Mouse (Mus musculus) MEL (cell line): Measurements from ENCODE around the gene Tcte3. TPM values are rescaled to one million over a fixed set of nuclear protein-coding genes. Genes with fewer than 3 reads are reported as not detected.

Experiments
- DNase-seq: peaks from one replicate; pipeline ENCODE4 v3.0.0; 2011; ENCODE audit warnings: low read depth, low spot score
- H3K27ac ChIP-seq: 2 replicates; pipeline ENCODE4 v1.5.1; 2012; ENCODE audit warnings: low read depth, mild to moderate bottlenecking, control low read depth, low read length, moderate library complexity; ENCODE audit not compliant: control insufficient read depth
- H3K27me3 ChIP-seq, 2 experiments: fragments of 150-350 bp in 1 of 2; sonication (generic) in 1 of 2; 2 replicates each; pipeline ENCODE4 v1.6.1; 2012; ENCODE audit warnings: low read length in 2 of 2, mild to moderate bottlenecking in 2 of 2, improper control_type of control experiment in 1 of 2, moderate library complexity in 1 of 2; ENCODE audit not compliant: insufficient read depth in 2 of 2, control insufficient read depth in 1 of 2
- H3K36me3 ChIP-seq, 2 experiments: 2 replicates each; pipeline ENCODE4 v1.6.1; 2012 to 2014; ENCODE audit warnings: low read length in 2 of 2, improper control_type of control experiment in 1 of 2, inconsistent platforms in 1 of 2, mild to moderate bottlenecking in 1 of 2; ENCODE audit not compliant: insufficient read depth in 2 of 2, control insufficient read depth in 1 of 2
- H3K4me1 ChIP-seq, 2 experiments: fragments of 150-350 bp in 1 of 2; sonication (generic) in 1 of 2; 2 replicates each; pipeline ENCODE4 v1.6.1; 2012; ENCODE audit warnings: low read length in 2 of 2, improper control_type of control experiment in 1 of 2, mild to moderate bottlenecking in 1 of 2; ENCODE audit not compliant: insufficient read depth in 2 of 2, control insufficient read depth in 1 of 2
- H3K4me3 ChIP-seq, 2 experiments: fragments of 150-350 bp in 1 of 2; sonication (generic) in 1 of 2; 2 replicates each; pipeline ENCODE4 v1.5.1; 2012; ENCODE audit warnings: low read depth in 2 of 2, low read length in 2 of 2, mild to moderate bottlenecking in 2 of 2, moderate library complexity in 2 of 2, control low read depth in 1 of 2, improper control_type of control experiment in 1 of 2; ENCODE audit not compliant: control insufficient read depth in 1 of 2, insufficient read depth in 1 of 2
- H3K79me2 ChIP-seq: 2 replicates; pipeline ENCODE4 v1.6.1; 2012; ENCODE audit warnings: mild to moderate bottlenecking, low read length, moderate library complexity; ENCODE audit not compliant: control insufficient read depth, poor library complexity, insufficient read depth
- H3K9ac ChIP-seq: 2 replicates; pipeline ENCODE4 v1.6.1; 2012; ENCODE audit warnings: low read depth, mild to moderate bottlenecking, control low read depth, low read length, moderate library complexity; ENCODE audit not compliant: control insufficient read depth, poor library complexity, severe bottlenecking
- H3K9me3 ChIP-seq: fragments of 150-350 bp; sonication (generic); replicated peaks from 2 replicates; pipeline ENCODE4 v1.6.1; 2012; ENCODE audit warnings: mild to moderate bottlenecking, low read length, improper control_type of control experiment, moderate library complexity; ENCODE audit not compliant: insufficient read depth
- CHD1 ChIP-seq: IDR thresholded peaks from 2 replicates; pipeline ENCODE4 v1.6.1; 2012; ENCODE audit warnings: low read depth, mild to moderate bottlenecking, inconsistent platforms, low read length, improper control_type of control experiment
- CHD2 ChIP-seq: IDR thresholded peaks from 2 replicates; pipeline ENCODE4 v1.6.1; 2011; ENCODE audit warnings: low read length, improper control_type of control experiment
- CTCF ChIP-seq, 3 experiments: IDR thresholded peaks in 2 of 3; conservative IDR thresholded peaks in 1 of 3; 2 replicates each; pipeline ENCODE4 v1.5.1; 2011 to 2012; ENCODE audit warnings: low read length in 3 of 3, low read depth in 2 of 3, mild to moderate bottlenecking in 2 of 3, improper control_type of control experiment in 1 of 3, inconsistent platforms in 1 of 3, mixed read lengths in 1 of 3, moderate library complexity in 1 of 3; ENCODE audit not compliant: control insufficient read depth in 1 of 3, insufficient read depth in 1 of 3, poor library complexity in 1 of 3, severe bottlenecking in 1 of 3
- E2F4 ChIP-seq: IDR thresholded peaks from 2 replicates; pipeline ENCODE4 v1.6.1; 2011; ENCODE audit warnings: low read depth, low read length, improper control_type of control experiment, borderline replicate concordance
- HCFC1 ChIP-seq: IDR thresholded peaks from 2 replicates; pipeline ENCODE4 v1.6.1; 2012; ENCODE audit warnings: low read depth, mild to moderate bottlenecking, inconsistent platforms, low read length, improper control_type of control experiment, moderate library complexity
- KAT2A ChIP-seq: conservative IDR thresholded peaks from 2 replicates; pipeline ENCODE4 v1.6.1; 2012; ENCODE audit warnings: low read depth, low read length, improper control_type of control experiment, inconsistent platforms
- MAX ChIP-seq: IDR thresholded peaks from 2 replicates; pipeline ENCODE4 v1.6.1; 2011; ENCODE audit warnings: low read length, improper control_type of control experiment
- MYC ChIP-seq: IDR thresholded peaks from 2 replicates; pipeline ENCODE4 v1.6.1; 2011; ENCODE audit warnings: low read depth, mild to moderate bottlenecking, low read length, improper control_type of control experiment, moderate library complexity
- POLR2AphosphoS2 ChIP-seq: IDR thresholded peaks from 2 replicates; pipeline ENCODE4 v1.6.1; 2011; ENCODE audit warnings: low read length, improper control_type of control experiment
- POLR2AphosphoS5 ChIP-seq: IDR thresholded peaks from 2 replicates; pipeline ENCODE4 v1.6.1; 2012; ENCODE audit warnings: low read depth, borderline replicate concordance, mild to moderate bottlenecking, inconsistent platforms, low read length, moderate library complexity, mixed read lengths
- RAD21 ChIP-seq: IDR thresholded peaks from 2 replicates; pipeline ENCODE4 v1.6.1; 2011; ENCODE audit warnings: mild to moderate bottlenecking, low read depth, low read length, improper control_type of control experiment
- SIN3A ChIP-seq: IDR thresholded peaks from 2 replicates; pipeline ENCODE4 v1.6.1; 2012; ENCODE audit warnings: low read length, improper control_type of control experiment, inconsistent platforms
- UBTF ChIP-seq: IDR thresholded peaks from 2 replicates; pipeline ENCODE4 v1.6.1; 2012; ENCODE audit warnings: low read depth, mild to moderate bottlenecking, inconsistent platforms, low read length, improper control_type of control experiment, moderate library complexity, borderline replicate concordance; ENCODE audit not compliant: insufficient read depth
- ZKSCAN1 ChIP-seq: IDR thresholded peaks from 2 replicates; pipeline ENCODE4 v1.6.1; 2012; ENCODE audit warnings: low read depth, mild to moderate bottlenecking, inconsistent platforms, low read length, improper control_type of control experiment, moderate library complexity
- polyA plus RNA-seq, 2 experiments: library from polyadenylated mRNA; stranded (reverse) in 1 of 2; unstranded in 1 of 2; fragments of >175 nt in 1 of 2; fragments of >200 nt in 1 of 2; gene quantifications; 2 replicates each; pipeline versions ENCODE4 v1.2.1 to v1.2.4; 2012; ENCODE audit warnings: low replicate concordance in 2 of 2, low read depth in 1 of 2; ENCODE audit not compliant: insufficient read length in 2 of 2, insufficient read depth in 1 of 2, missing spikeins in 1 of 2
- total RNA-seq: library from RNA; depleted of rRNA; stranded (reverse); fragments of 300-350 nt; gene quantifications from 2 replicates; pipeline ENCODE4 v1.2.3, GENCODE M21; 2012

The Tcte3 gene
- total and polyA plus RNA-seq, 3 experiments: 10.3 to 13.8 TPM; not detected in 1

- Histone ChIP-seq H3K36me3 (no peaks in the 10 kb centered on the region), H3K79me2 (no peaks in the 10 kb centered on the region), H3K27me3 (no peaks in the 10 kb centered on the region), H3K4me3 (no peak overlapping the region), H3K9me3 (no peaks in the 10 kb centered on the region), H3K27ac (no peak overlapping the region), H3K9ac (no peak overlapping the region), H3K4me1 (peaks cover 6% of the 10 kb centered on the region in 2 experiments; a peak in 1 of 4 replicates)
- TF ChIP-seq MYC (no peak), E2F4 (no peak), ZKSCAN1 (no peak), UBTF (no peak), POLR2AphosphoS2 (no peak), CHD2 (no peak), POLR2AphosphoS5 (no peak), CHD1 (no peak), RAD21 (no peak), MAX (no peak), SIN3A (no peak)
- no peak for DNase-seq
Measured at GRCm38 (mm10) chr17:15075033-15075432, 33.7 kb upstream of the Tcte3 start.

GRCm38 (mm10) chr17:15072211-15072610, 30.9 kb upstream of the Tcte3 start:
- H3K4me1 ChIP-seq: peaks cover 0 to 2% of the 10 kb centered on the region in 2 experiments; a peak in 1 of 4 replicates
- no peaks in the 10 kb centered on the region for H3K27me3 ChIP-seq
- no peaks in the 10 kb centered on the region for H3K9me3 ChIP-seq
- H3K27ac ChIP-seq: no peak overlapping the region
- H3K9ac ChIP-seq: no peak overlapping the region
- no peak overlapping the region for H3K4me3 ChIP-seq
- no peaks in the 10 kb centered on the region for H3K36me3 ChIP-seq
- DNase-seq: no peak
- no peaks in the 10 kb centered on the region for H3K79me2 ChIP-seq
- TF ChIP-seq CTCF (IDR thresholded peaks at IDR 0.05 in 2 of 3, conservative IDR thresholded peaks at IDR 0.05 in 1 of 3; ENCODE audit: control insufficient read depth in 1 of 3, insufficient read depth in 1 of 3, low read depth in 2 of 3, low read length in 3 of 3, poor library complexity in 1 of 3, severe bottlenecking in 1 of 3) (no peak), RAD21 (no peak), E2F4 (no peak), POLR2AphosphoS2 (no peak), KAT2A (no peak), HCFC1 (no peak), CHD1 (no peak)

GRCm38 (mm10) chr17:15069124-15069523, 27.8 kb upstream of the Tcte3 start:
- TF ChIP-seq SIN3A: no peak
- TF ChIP-seq CTCF (IDR thresholded peaks at IDR 0.05 in 2 of 3, conservative IDR thresholded peaks at IDR 0.05 in 1 of 3; ENCODE audit: control insufficient read depth in 1 of 3, insufficient read depth in 1 of 3, low read depth in 2 of 3, low read length in 3 of 3, poor library complexity in 1 of 3, severe bottlenecking in 1 of 3): no peak
- TF ChIP-seq POLR2AphosphoS5: no peak
- TF ChIP-seq POLR2AphosphoS2: no peak
- Histone ChIP-seq H3K4me3 (no peak overlapping the region), H3K9ac (no peak overlapping the region), H3K36me3 (no peaks in the 10 kb centered on the region), H3K9me3 (no peaks in the 10 kb centered on the region), H3K27me3 (no peaks in the 10 kb centered on the region), H3K27ac (no peak overlapping the region), H3K4me1 (no peaks in the 10 kb centered on the region), H3K79me2 (no peaks in the 10 kb centered on the region)
- no peak for DNase-seq
